Mouse (Mus musculus): ENCODE data around the gene Exoc4. TPM values are rescaled to one million over a fixed set of nuclear protein-coding genes. Genes with fewer than 3 reads are reported as not detected.

Exoc4 gene
- polyA plus RNA-seq, 1 experiment: 9.2 TPM

GRCm38 (mm10) chr6:33930087-33930945, 681.4 kb downstream of the Exoc4 start:
- no peak for DNase-seq (ENCODE audit: low spot score)

GRCm38 (mm10) chr6:33937906-33938305, 689.0 kb downstream of the Exoc4 start:
- DNase-seq (ENCODE audit: low spot score): no peak

GRCm38 (mm10) chr6:33939169-33939568, 690.3 kb downstream of the Exoc4 start:
- DNase-seq (ENCODE audit: low spot score): no peak

GRCm38 (mm10) chr6:33946911-33947489, 698.1 kb downstream of the Exoc4 start:
- no peak for DNase-seq (ENCODE audit: low spot score)

- DNase-seq (ENCODE audit: low spot score): no peak
These were observed 701.2 kb downstream of the Exoc4 start for GRCm38 (mm10) chr6:33950113-33950512.

- no peak for DNase-seq (ENCODE audit: low spot score)
These were observed 706.6 kb downstream of the Exoc4 start for GRCm38 (mm10) chr6:33955469-33955868.

- no peak for DNase-seq (ENCODE audit: low spot score)
These were observed 709.4 kb downstream of the Exoc4 start for GRCm38 (mm10) chr6:33958281-33958680.

GRCm38 (mm10) chr6:33960766-33961165, 711.9 kb downstream of the Exoc4 start:
- DNase-seq (ENCODE audit: low spot score): no peak

- no peak for DNase-seq (ENCODE audit: low spot score)
These were observed 714.2 kb downstream of the Exoc4 start for GRCm38 (mm10) chr6:33963092-33963491.

GRCm38 (mm10) chr6:33965571-33965970, 716.7 kb downstream of the Exoc4 start:
- no peak for DNase-seq (ENCODE audit: low spot score)

GRCm38 (mm10) chr6:33968746-33969145, 719.9 kb downstream of the Exoc4 start:
- no peak for DNase-seq (ENCODE audit: low spot score)

GRCm38 (mm10) chr6:33972801-33973200, 723.9 kb downstream of the Exoc4 start:
- DNase-seq (ENCODE audit: low spot score): no peak

- DNase-seq (ENCODE audit: low spot score): no peak
These were observed 727.7 kb downstream of the Exoc4 start for GRCm38 (mm10) chr6:33976576-33976975.

GRCm38 (mm10) chr6:33977448-33977847, 728.6 kb downstream of the Exoc4 start:
- no peak for DNase-seq (ENCODE audit: low spot score)

GRCm38 (mm10) chr6:33977880-33978279, 729.0 kb downstream of the Exoc4 start:
- no peak for DNase-seq (ENCODE audit: low spot score)

GRCm38 (mm10) chr6:33982709-33983108, 733.8 kb downstream of the Exoc4 start:
- no peak for DNase-seq (ENCODE audit: low spot score)

GRCm38 (mm10) chr6:33987132-33987531, 738.2 kb downstream of the Exoc4 start:
- DNase-seq (ENCODE audit: low spot score): no peak

GRCm38 (mm10) chr6:33992213-33993034, 743.5 kb downstream of the Exoc4 start:
- DNase-seq (ENCODE audit: low spot score): no peak

GRCm38 (mm10) chr6:33993842-33994241, 745.0 kb downstream of the Exoc4 start:
- no peak for DNase-seq (ENCODE audit: low spot score)

GRCm38 (mm10) chr6:33998590-33998989, 749.7 kb downstream of the Exoc4 start:
- no peak for DNase-seq (ENCODE audit: low spot score)

GRCm38 (mm10) chr6:33999530-33999929, 750.6 kb downstream of the Exoc4 start:
- DNase-seq (ENCODE audit: low spot score): no peak

- DNase-seq (ENCODE audit: low spot score): no peak
These were observed 751.8 kb downstream of the Exoc4 start for GRCm38 (mm10) chr6:34000644-34001043.
